ENCODE assay signal across 19 mouse cellular contexts in genomic region chr8:122512392-122512791, GRCm38 (mm10). TPM values are rescaled to one million over a fixed set of nuclear protein-coding genes. Genes with fewer than 3 reads are reported as not detected.
DNase-seq lines count a peak whose midpoint lies in the region; ATAC-seq and TF ChIP-seq lines count a peak whose summit lies in the region.
"Had no signal": no experiment of that assay in that cellular context is flagged by ENCODE, and none has a peak within 500 bp of the region (broad histone marks: within the 10 kb centered on the region; RNA-seq: fewer than 3 reads in every experiment).

No protein-coding gene starts in this region.

- no peak overlapping the region for H3K4me2 ChIP-seq in embryonic facial prominence, embryonic 14.5 days (ENCODE audit: low read depth, low read length)
- H3K4me2 ChIP-seq in intestine, embryonic 14.5 days (ENCODE audit: low read length), result no peak overlapping the region
- no peak overlapping the region for H3K4me2 ChIP-seq in intestine, postnatal 0 days (replicated peaks; ENCODE audit: low read depth)
- no peak overlapping the region for H3K4me2 ChIP-seq in lung, embryonic 16.5 days (ENCODE audit: low read depth, low read length)
- H3K4me2 ChIP-seq in stomach, postnatal 0 days (replicated peaks; ENCODE audit: low read depth), result no peak overlapping the region
- H3K4me2 ChIP-seq: hindbrain, embryonic 14.5 days; limb, embryonic 12.5 days; midbrain, embryonic 15.5 days; neural tube, embryonic 12.5 days had no signal

- H3K27me3 ChIP-seq in embryonic facial prominence, embryonic 14.5 days (replicated peaks; ENCODE audit: control insufficient read depth, insufficient read depth, low read length), result no peaks in the 10 kb centered on the region
- no peaks in the 10 kb centered on the region for H3K27me3 ChIP-seq in embryonic facial prominence, embryonic 10.5 days (replicated peaks; ENCODE audit: low read depth, poor library complexity, severe bottlenecking)
- no peaks in the 10 kb centered on the region for H3K27me3 ChIP-seq in intestine, embryonic 14.5 days (replicated peaks; ENCODE audit: control insufficient read depth, insufficient read depth, low read length)
- H3K27me3 ChIP-seq in intestine, postnatal 0 days (replicated peaks; ENCODE audit: control insufficient read depth, insufficient read depth, low read length), result no peaks in the 10 kb centered on the region
- no peaks in the 10 kb centered on the region for H3K27me3 ChIP-seq in lung, embryonic 16.5 days (ENCODE audit: control insufficient read depth, insufficient read depth, low read depth, low read length)
- H3K27me3 ChIP-seq in stomach, postnatal 0 days (ENCODE audit: control insufficient read depth, insufficient read depth, low read length), result no peaks in the 10 kb centered on the region
- H3K27me3 ChIP-seq: CH12.LX; limb, embryonic 12.5 days; midbrain, embryonic 15.5 days; neural tube, embryonic 12.5 days had no signal

- 73% methylated on average over 7 of the region's 7 CpGs for WGBS in embryonic facial prominence, embryonic 14.5 days
- 77% methylated on average over 7 of the region's 7 CpGs for WGBS in embryonic facial prominence, embryonic 10.5 days
- 58% methylated on average over 7 of the region's 7 CpGs for WGBS in intestine, embryonic 14.5 days
- 56% methylated on average over 7 of the region's 7 CpGs for WGBS in intestine, postnatal 0 days
- 60% methylated on average over 7 of the region's 7 CpGs for WGBS in lung, embryonic 16.5 days
- 58% methylated on average over 7 of the region's 7 CpGs for WGBS in stomach, postnatal 0 days

- H3K9me3 ChIP-seq in embryonic facial prominence, embryonic 14.5 days (ENCODE audit: control insufficient read depth, low read length), result no peaks in the 10 kb centered on the region
- H3K9me3 ChIP-seq in embryonic facial prominence, embryonic 10.5 days, result no peaks in the 10 kb centered on the region
- H3K9me3 ChIP-seq in intestine, embryonic 14.5 days (ENCODE audit: control insufficient read depth, low read length), result no peaks in the 10 kb centered on the region
- H3K9me3 ChIP-seq in intestine, postnatal 0 days (ENCODE audit: control insufficient read depth), result no peaks in the 10 kb centered on the region
- H3K9me3 ChIP-seq in lung, embryonic 16.5 days (ENCODE audit: control insufficient read depth, low read length), result no peaks in the 10 kb centered on the region
- H3K9me3 ChIP-seq in stomach, postnatal 0 days (ENCODE audit: control insufficient read depth, low read length), result no peaks in the 10 kb centered on the region
- H3K9me3 ChIP-seq: limb, embryonic 12.5 days; midbrain, embryonic 15.5 days; neural tube, embryonic 12.5 days had no signal

- no peak for ATAC-seq in embryonic facial prominence, embryonic 14.5 days (ENCODE audit: low read depth)
- ATAC-seq in intestine, embryonic 14.5 days (replicated peaks; ENCODE audit: low FRiP score, low TSS enrichment, low read depth), result no peak
- no peak for ATAC-seq in intestine, postnatal 0 days
- no peak for ATAC-seq in lung, embryonic 16.5 days (ENCODE audit: low read depth)
- no peak for ATAC-seq in stomach, postnatal 0 days (ENCODE audit: low FRiP score, low TSS enrichment)
- ATAC-seq: midbrain, embryonic 15.5 days had no signal

- DNase-seq in embryonic facial prominence, embryonic 14.5 days (ENCODE audit: low spot score), result no peak
- no peak for DNase-seq in embryonic facial prominence, embryonic 10.5 days (ENCODE audit: low spot score)
- DNase-seq in intestine, embryonic 14.5 days (ENCODE audit: low spot score), result no peak
- no peak for DNase-seq in lung, postnatal 4 days
- no peak for DNase-seq in stomach, postnatal 0 days (ENCODE audit: low spot score)
- no peak for DNase-seq in cerebellum, adult 18-20 months
- DNase-seq: cerebellum, adult 8-10 months; embryo, embryonic 11 days; gastrocnemius, postnatal 36 days; layer of hippocampus, postnatal 36 days; thymus, postnatal 25 days had no signal

- TF ChIP-seq EP300 in stomach, postnatal 0 days (optimal IDR thresholded peaks at IDR 0.05), result no peak

- peaks cover 3% of the 10 kb centered on the region; the same call in 1 of the 2 replicates for H3K36me3 ChIP-seq in embryonic facial prominence, embryonic 14.5 days (ENCODE audit: control insufficient read depth, insufficient read depth, low read length)
- H3K36me3 ChIP-seq in embryonic facial prominence, embryonic 10.5 days (replicated peaks), result 0 out of 2 replicates have a peak, but pooled peaks cover 7% of the 10 kb centered on the region
- H3K36me3 ChIP-seq in intestine, embryonic 14.5 days (ENCODE audit: control insufficient read depth, insufficient read depth, low read length), result peaks cover 2% of the 10 kb centered on the region; the same call in 1 of the 2 replicates
- no peaks in the 10 kb centered on the region for H3K36me3 ChIP-seq in intestine, postnatal 0 days (ENCODE audit: control insufficient read depth, insufficient read depth)
- peaks cover 2% of the 10 kb centered on the region; the same call in 1 of the 2 replicates for H3K36me3 ChIP-seq in lung, embryonic 16.5 days (ENCODE audit: control insufficient read depth, insufficient read depth, low read length)
- H3K36me3 ChIP-seq in stomach, postnatal 0 days (ENCODE audit: control insufficient read depth, insufficient read depth, low read length), result no peaks in the 10 kb centered on the region
- H3K36me3 ChIP-seq: midbrain, embryonic 15.5 days; neural tube, embryonic 12.5 days had no signal

- no peak overlapping the region for H3K4me3 ChIP-seq in embryonic facial prominence, embryonic 14.5 days (ENCODE audit: low read depth, low read length)
- H3K4me3 ChIP-seq in embryonic facial prominence, embryonic 10.5 days, result no peak overlapping the region
- H3K4me3 ChIP-seq in intestine, embryonic 14.5 days (ENCODE audit: low read depth, low read length), result no peak overlapping the region
- H3K4me3 ChIP-seq in intestine, postnatal 0 days (ENCODE audit: low read depth, low read length), result no peak overlapping the region
- H3K4me3 ChIP-seq in lung, embryonic 16.5 days (ENCODE audit: low read length), result no peak overlapping the region
- no peak overlapping the region for H3K4me3 ChIP-seq in stomach, postnatal 0 days (ENCODE audit: low read depth, low read length)
- H3K4me3 ChIP-seq: erythroblast, embryonic 14.5 days; limb, embryonic 12.5 days; midbrain, embryonic 15.5 days; neural tube, embryonic 12.5 days had no signal

- H3K4me1 ChIP-seq in embryonic facial prominence, embryonic 14.5 days (ENCODE audit: control insufficient read depth, insufficient read depth, low read length), result peaks cover 3% of the 10 kb centered on the region
- peaks cover 35% of the 10 kb centered on the region for H3K4me1 ChIP-seq in embryonic facial prominence, embryonic 10.5 days
- peaks cover 26% of the 10 kb centered on the region for H3K4me1 ChIP-seq in intestine, embryonic 14.5 days (replicated peaks; ENCODE audit: control insufficient read depth, insufficient read depth, low read length)
- H3K4me1 ChIP-seq in intestine, postnatal 0 days (replicated peaks; ENCODE audit: control insufficient read depth, insufficient read depth, low read length), result no peaks in the 10 kb centered on the region; the same call in 1 of the 2 replicates
- peaks cover 25% of the 10 kb centered on the region for H3K4me1 ChIP-seq in lung, embryonic 16.5 days (replicated peaks; ENCODE audit: control insufficient read depth, insufficient read depth, low read length)
- peaks cover 3% of the 10 kb centered on the region; the same call in 1 of the 2 replicates for H3K4me1 ChIP-seq in stomach, postnatal 0 days (replicated peaks; ENCODE audit: control insufficient read depth, insufficient read depth)
- H3K4me1 ChIP-seq: midbrain, embryonic 15.5 days had no signal

- H3K27ac ChIP-seq in embryonic facial prominence, embryonic 14.5 days (replicated peaks; ENCODE audit: low read depth, low read length), result no peak overlapping the region
- no peak overlapping the region for H3K27ac ChIP-seq in embryonic facial prominence, embryonic 10.5 days (replicated peaks)
- peak overlapping the region; percentile 80 for H3K27ac ChIP-seq in intestine, embryonic 14.5 days (ENCODE audit: low read depth)
- no peak overlapping the region for H3K27ac ChIP-seq in intestine, postnatal 0 days (ENCODE audit: low read depth, low read length)
- peak overlapping the region; percentile 15 for H3K27ac ChIP-seq in lung, embryonic 16.5 days (ENCODE audit: low read length)
- H3K27ac ChIP-seq in stomach, postnatal 0 days (replicated peaks), result peak overlapping the region; percentile 78
- H3K27ac ChIP-seq: hindbrain, embryonic 14.5 days; midbrain, embryonic 15.5 days; neural tube, embryonic 12.5 days had no signal

- TF ChIP-seq CTCF in intestine, postnatal 0 days (IDR thresholded peaks at IDR 0.05; ENCODE audit: low read depth), result no peak
- no peak for TF ChIP-seq CTCF in stomach, postnatal 0 days (IDR thresholded peaks at IDR 0.05; ENCODE audit: low read depth)

- H3K9ac ChIP-seq in embryonic facial prominence, embryonic 14.5 days (ENCODE audit: low read depth, low read length), result 0 out of 2 replicates have a peak overlapping the region, but pooled peaks have one; percentile 2
- 0 out of 2 replicates have a peak overlapping the region, but pooled peaks have one; percentile 3 for H3K9ac ChIP-seq in intestine, embryonic 14.5 days (ENCODE audit: low read length)
- H3K9ac ChIP-seq in intestine, postnatal 0 days (ENCODE audit: low read depth, low read length), result no peak overlapping the region
- no peak overlapping the region for H3K9ac ChIP-seq in lung, embryonic 16.5 days (ENCODE audit: low read length)
- H3K9ac ChIP-seq in stomach, postnatal 0 days (ENCODE audit: low read length), result no peak overlapping the region
- H3K9ac ChIP-seq: hindbrain, embryonic 14.5 days; midbrain, embryonic 15.5 days; neural tube, embryonic 12.5 days had no signal

RNA-seq across cellular contexts. Expression of gene Ctu2, which starts 36.4 kb away (rescaled TPM):
- 49.0 and 49.2 TPM in 2 replicates for polyA plus RNA-seq in embryonic facial prominence, embryonic 14.5 days (2014; fragmentation: Nextera tagmentation; extraction: Ambion mirVana)
- polyA plus RNA-seq in embryonic facial prominence, embryonic 10.5 days (2016; fragmentation: Nextera tagmentation; extraction: Ambion mirVana), result 69.9 and 72.9 TPM in 2 replicates
- polyA plus RNA-seq in intestine, embryonic 14.5 days (2014; fragmentation: Nextera tagmentation; extraction: Ambion mirVana), result 53.8 and 55.0 TPM in 2 replicates
- 22.4 and 26.4 TPM in 2 replicates for polyA plus RNA-seq in intestine, postnatal 0 days (2015; fragmentation: Nextera tagmentation; extraction: Ambion mirVana)
- polyA plus RNA-seq in lung, embryonic 16.5 days (2015; fragmentation: Nextera tagmentation; extraction: Ambion mirVana), result 34.7 and 36.9 TPM in 2 replicates
- 33.1 and 34.5 TPM in 2 replicates for polyA plus RNA-seq in stomach, postnatal 0 days (2015; fragmentation: Nextera tagmentation; extraction: Ambion mirVana)

RNA-seq across cellular contexts. Expression of gene Rnf166, which starts 36.5 kb away (rescaled TPM):
- 40.0 and 40.1 TPM in 2 replicates for polyA plus RNA-seq in embryonic facial prominence, embryonic 14.5 days (2014; fragmentation: Nextera tagmentation; extraction: Ambion mirVana)
- polyA plus RNA-seq in embryonic facial prominence, embryonic 10.5 days (2016; fragmentation: Nextera tagmentation; extraction: Ambion mirVana), result 32.1 and 33.6 TPM in 2 replicates
- 31.4 and 34.0 TPM in 2 replicates for polyA plus RNA-seq in intestine, embryonic 14.5 days (2014; fragmentation: Nextera tagmentation; extraction: Ambion mirVana)
- polyA plus RNA-seq in intestine, postnatal 0 days (2015; fragmentation: Nextera tagmentation; extraction: Ambion mirVana), result 22.7 and 22.8 TPM in 2 replicates
- 38.1 and 40.1 TPM in 2 replicates for polyA plus RNA-seq in lung, embryonic 16.5 days (2015; fragmentation: Nextera tagmentation; extraction: Ambion mirVana)
- polyA plus RNA-seq in stomach, postnatal 0 days (2015; fragmentation: Nextera tagmentation; extraction: Ambion mirVana), result 31.2 and 32.2 TPM in 2 replicates

RNA-seq across cellular contexts. Expression of gene Piezo1, which starts 38.7 kb away (rescaled TPM):
- 18.7 and 22.7 TPM in 2 replicates for polyA plus RNA-seq in embryonic facial prominence, embryonic 14.5 days (2014; fragmentation: Nextera tagmentation; extraction: Ambion mirVana)
- polyA plus RNA-seq in embryonic facial prominence, embryonic 10.5 days (2016; fragmentation: Nextera tagmentation; extraction: Ambion mirVana), result 8.5 and 9.0 TPM in 2 replicates
- 17.9 and 21.6 TPM in 2 replicates for polyA plus RNA-seq in intestine, embryonic 14.5 days (2014; fragmentation: Nextera tagmentation; extraction: Ambion mirVana)
- 4.4 and 7.3 TPM in 2 replicates for polyA plus RNA-seq in intestine, postnatal 0 days (2015; fragmentation: Nextera tagmentation; extraction: Ambion mirVana)
- polyA plus RNA-seq in lung, embryonic 16.5 days (2015; fragmentation: Nextera tagmentation; extraction: Ambion mirVana), result 23.3 and 30.0 TPM in 2 replicates
- polyA plus RNA-seq in stomach, postnatal 0 days (2015; fragmentation: Nextera tagmentation; extraction: Ambion mirVana), result 7.0 and 8.2 TPM in 2 replicates

RNA-seq across cellular contexts. Expression of gene Snai3, which starts 51.9 kb away (rescaled TPM):
- 3.1 and 4.2 TPM in 2 replicates for polyA plus RNA-seq in embryonic facial prominence, embryonic 14.5 days (2014; fragmentation: Nextera tagmentation; extraction: Ambion mirVana)
- polyA plus RNA-seq in embryonic facial prominence, embryonic 10.5 days (2016; fragmentation: Nextera tagmentation; extraction: Ambion mirVana), result 0.57 and 0.67 TPM in 2 replicates
- polyA plus RNA-seq in intestine, embryonic 14.5 days (2014; fragmentation: Nextera tagmentation; extraction: Ambion mirVana), result 1.1 and 1.3 TPM in 2 replicates
- polyA plus RNA-seq in intestine, postnatal 0 days (2015; fragmentation: Nextera tagmentation; extraction: Ambion mirVana), result 0.33 and 0.46 TPM in 2 replicates
- polyA plus RNA-seq in lung, embryonic 16.5 days (2015; fragmentation: Nextera tagmentation; extraction: Ambion mirVana), result 1.3 and 1.5 TPM in 2 replicates
- 1.4 and 1.6 TPM in 2 replicates for polyA plus RNA-seq in stomach, postnatal 0 days (2015; fragmentation: Nextera tagmentation; extraction: Ambion mirVana)
- polyA plus RNA-seq: erythroblast, embryonic 14.5 days; hindbrain, embryonic 14.5 days; midbrain, embryonic 15.5 days; neural tube, embryonic 12.5 days had no signal

RNA-seq across cellular contexts. Expression of gene Cdt1, which starts 55.4 kb away (rescaled TPM):
- 32.9 and 33.7 TPM in 2 replicates for polyA plus RNA-seq in embryonic facial prominence, embryonic 14.5 days (2014; fragmentation: Nextera tagmentation; extraction: Ambion mirVana)
- polyA plus RNA-seq in embryonic facial prominence, embryonic 10.5 days (2016; fragmentation: Nextera tagmentation; extraction: Ambion mirVana), result 70.0 and 76.4 TPM in 2 replicates
- polyA plus RNA-seq in intestine, embryonic 14.5 days (2014; fragmentation: Nextera tagmentation; extraction: Ambion mirVana), result 43.8 and 49.3 TPM in 2 replicates
- polyA plus RNA-seq in intestine, postnatal 0 days (2015; fragmentation: Nextera tagmentation; extraction: Ambion mirVana), result 13.3 and 14.0 TPM in 2 replicates
- polyA plus RNA-seq in lung, embryonic 16.5 days (2015; fragmentation: Nextera tagmentation; extraction: Ambion mirVana), result 39.1 and 41.1 TPM in 2 replicates
- 11.8 TPM in 2 replicates for polyA plus RNA-seq in stomach, postnatal 0 days (2015; fragmentation: Nextera tagmentation; extraction: Ambion mirVana)

Comparison
In these comparisons a context has a peak if more than half of its experiments do, and no peak if none do; other contexts are left out.
1. H3K27ac ChIP-seq: peak in intestine, embryonic 14.5 days (single experiment), lung, embryonic 16.5 days (single experiment) and stomach, postnatal 0 days (single experiment); none in embryonic facial prominence, embryonic 14.5 days (single experiment), embryonic facial prominence, embryonic 10.5 days (single experiment) and intestine, postnatal 0 days (single experiment).
2. H3K9ac ChIP-seq: peak in embryonic facial prominence, embryonic 14.5 days (single experiment) and intestine, embryonic 14.5 days (single experiment); none in intestine, postnatal 0 days (single experiment), lung, embryonic 16.5 days (single experiment) and stomach, postnatal 0 days (single experiment).